Mouse (Mus musculus): Measurements from ENCODE around the gene Arid4b.

The Arid4b gene

GRCm38 (mm10) chr13:14062209-14063012, 621 bp upstream of the Arid4b start:
- DNase-seq (ENCODE audit: low read depth, low spot score) = peak; percentile 43

- DNase-seq (ENCODE audit: low read depth, low spot score) = no peak
Observed at GRCm38 (mm10) chr13:14063942-14064271, 875 bp downstream of the Arid4b start.

GRCm38 (mm10) chr13:14064341-14065027, 1.5 kb downstream of the Arid4b start:
- no peak for DNase-seq (ENCODE audit: low read depth, low spot score)

- peak; percentile 36 for DNase-seq (ENCODE audit: low read depth, low spot score)
Observed at GRCm38 (mm10) chr13:14065028-14065380, 2.0 kb downstream of the Arid4b start.

- DNase-seq (ENCODE audit: low read depth, low spot score) = no peak
Observed at GRCm38 (mm10) chr13:14065701-14066100, 2.7 kb downstream of the Arid4b start.

- no peak for DNase-seq (ENCODE audit: low read depth, low spot score)
Observed at GRCm38 (mm10) chr13:14068035-14068434, 5.0 kb downstream of the Arid4b start.

- no peak for DNase-seq (ENCODE audit: low read depth, low spot score)
Observed at GRCm38 (mm10) chr13:14069291-14069690, 6.3 kb downstream of the Arid4b start.

- DNase-seq (ENCODE audit: low read depth, low spot score) = no peak
Observed at GRCm38 (mm10) chr13:14074371-14074770, 11.3 kb downstream of the Arid4b start.

GRCm38 (mm10) chr13:14075326-14075725, 12.3 kb downstream of the Arid4b start:
- no peak for DNase-seq (ENCODE audit: low read depth, low spot score)

- no peak for DNase-seq (ENCODE audit: low read depth, low spot score)
Observed at GRCm38 (mm10) chr13:14088669-14089068, 25.6 kb downstream of the Arid4b start.

- DNase-seq (ENCODE audit: low read depth, low spot score) = peak; percentile 65
Observed at GRCm38 (mm10) chr13:14103026-14103425, 40.0 kb downstream of the Arid4b start.

- peak; percentile 15 for DNase-seq (ENCODE audit: low read depth, low spot score)
Observed at GRCm38 (mm10) chr13:14110154-14110873, 47.3 kb downstream of the Arid4b start.

- DNase-seq (ENCODE audit: low read depth, low spot score) = no peak
Observed at GRCm38 (mm10) chr13:14111146-14111545, 48.1 kb downstream of the Arid4b start.

GRCm38 (mm10) chr13:14113746-14114528, 50.9 kb downstream of the Arid4b start:
- no peak for DNase-seq (ENCODE audit: low read depth, low spot score)

GRCm38 (mm10) chr13:14115805-14116204, 52.8 kb downstream of the Arid4b start:
- DNase-seq (ENCODE audit: low read depth, low spot score) = no peak

GRCm38 (mm10) chr13:14131651-14132050, 68.6 kb downstream of the Arid4b start:
- DNase-seq (ENCODE audit: low read depth, low spot score) = no peak

- DNase-seq (ENCODE audit: low read depth, low spot score) = peak; percentile 39
Observed at GRCm38 (mm10) chr13:14142294-14142966, 79.4 kb downstream of the Arid4b start.

- DNase-seq (ENCODE audit: low read depth, low spot score) = peak; percentile 36
Observed at GRCm38 (mm10) chr13:14177989-14178388, 115.0 kb downstream of the Arid4b start.

GRCm38 (mm10) chr13:14179669-14180068, 116.6 kb downstream of the Arid4b start:
- no peak for DNase-seq (ENCODE audit: low read depth, low spot score)

GRCm38 (mm10) chr13:14245946-14246345, 182.9 kb downstream of the Arid4b start:
- no peak for DNase-seq (ENCODE audit: low read depth, low spot score)
